Mouse (Mus musculus): ENCODE data around the gene Isx. TPM values are rescaled to one million over a fixed set of nuclear protein-coding genes. Genes with fewer than 3 reads are reported as not detected.

Isx gene
- polyA plus RNA-seq, 1 experiment from 2014 or later: not detected

DNA sequence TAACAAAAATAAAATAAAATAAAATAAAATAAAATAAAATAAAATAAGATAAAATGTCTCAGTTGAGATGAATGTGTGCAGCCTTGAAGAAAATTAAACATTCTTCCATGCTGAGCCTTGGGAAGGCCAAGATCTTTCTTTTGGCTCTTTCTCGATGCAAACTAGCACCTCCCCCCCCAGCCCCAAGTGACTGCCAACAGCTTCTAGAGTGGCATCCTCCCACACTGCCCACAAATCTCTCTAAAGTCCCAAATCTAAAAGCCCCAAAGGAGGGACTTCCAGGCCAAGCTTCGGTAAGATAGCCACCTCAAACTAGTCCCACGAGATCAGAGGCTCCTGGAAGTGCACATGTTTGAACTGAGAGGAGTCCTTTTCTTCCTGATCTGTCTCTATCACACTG lies 5.7 kb downstream of the Isx start:
- Histone ChIP-seq H3K27me3 (ENCODE audit: control insufficient read depth, insufficient read depth, low read length) (no peaks in the 10 kb centered on the region), H3K4me2 (replicated peaks; ENCODE audit: low read depth, low read length) (no peak overlapping the region), H3K9ac (ENCODE audit: low read depth, low read length) (no peak overlapping the region), H3K9me3 (ENCODE audit: control insufficient read depth, low read length) (no peaks in the 10 kb centered on the region), H3K36me3 (ENCODE audit: control insufficient read depth, insufficient read depth, low read length) (no peaks in the 10 kb centered on the region), H3K4me1 (ENCODE audit: control insufficient read depth, insufficient read depth, low read length) (no peaks in the 10 kb centered on the region), H3K4me3 (ENCODE audit: low read length) (no peak overlapping the region), H3K27ac (ENCODE audit: low read depth, low read length) (no peak overlapping the region)
- 68% methylated on average over 3 of the region's 3 CpGs for WGBS
- no peak for ATAC-seq (ENCODE audit: low FRiP score, low TSS enrichment)

DNA sequence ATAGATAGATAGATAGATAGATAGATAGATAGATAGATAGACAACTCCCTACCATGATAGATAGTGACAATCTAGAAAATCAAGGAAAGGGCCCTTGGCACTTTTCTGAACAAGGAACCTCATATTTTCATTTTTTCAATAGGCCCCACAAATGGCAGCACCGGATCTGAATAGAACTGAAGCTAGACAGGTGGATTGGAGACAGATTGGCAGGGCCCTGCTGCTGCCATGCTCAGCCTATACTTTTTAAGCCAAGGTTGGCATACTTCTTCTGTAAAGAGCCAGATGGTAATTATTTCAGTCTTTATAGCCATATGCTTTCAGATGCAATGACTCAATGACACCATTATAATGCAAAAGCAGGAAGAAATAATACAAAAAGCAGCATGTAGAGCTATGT lies 15.8 kb downstream of the Isx start:
- H3K27ac ChIP-seq (ENCODE audit: low read depth, low read length): no peak overlapping the region
- H3K4me3 ChIP-seq (ENCODE audit: low read length): no peak overlapping the region
- no peak for ATAC-seq (ENCODE audit: low FRiP score, low TSS enrichment)
- WGBS: 87% methylated on average over 1 of the region's 1 CpGs
- H3K4me2 ChIP-seq (replicated peaks; ENCODE audit: low read depth, low read length): no peak overlapping the region
- H3K4me1 ChIP-seq (ENCODE audit: control insufficient read depth, insufficient read depth, low read length): no peaks in the 10 kb centered on the region
- H3K9me3 ChIP-seq (ENCODE audit: control insufficient read depth, low read length): no peaks in the 10 kb centered on the region
- H3K9ac ChIP-seq (ENCODE audit: low read depth, low read length): no peak overlapping the region
- no peaks in the 10 kb centered on the region for H3K27me3 ChIP-seq (ENCODE audit: control insufficient read depth, insufficient read depth, low read length)
- H3K36me3 ChIP-seq (ENCODE audit: control insufficient read depth, insufficient read depth, low read length): no peaks in the 10 kb centered on the region

DNA sequence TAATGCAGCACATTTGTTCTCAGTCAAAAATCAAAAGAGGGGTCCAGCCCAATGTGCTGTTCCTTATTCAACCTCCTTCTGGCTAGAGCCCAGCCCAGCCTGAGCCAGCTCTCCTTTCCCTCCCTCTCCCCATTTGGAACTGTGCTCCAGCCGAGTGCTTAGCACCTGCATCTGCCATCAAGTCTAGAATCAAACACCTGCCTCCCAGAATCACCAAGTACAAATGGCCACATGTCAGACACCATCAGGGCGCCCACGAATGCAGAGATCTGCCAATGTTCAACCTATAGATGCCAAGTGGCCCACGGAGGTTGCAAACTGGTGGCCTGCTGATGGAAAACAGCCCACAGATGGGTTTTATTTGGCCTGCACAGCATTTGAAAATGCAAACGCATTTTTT lies 18.1 kb downstream of the Isx start:
- H3K9me3 ChIP-seq (ENCODE audit: control insufficient read depth, low read length): no peaks in the 10 kb centered on the region
- WGBS: 81% methylated on average over 5 of the region's 5 CpGs
- no peaks in the 10 kb centered on the region for H3K36me3 ChIP-seq (ENCODE audit: control insufficient read depth, insufficient read depth, low read length)
- H3K27me3 ChIP-seq (ENCODE audit: control insufficient read depth, insufficient read depth, low read length): no peaks in the 10 kb centered on the region
- H3K4me1 ChIP-seq (ENCODE audit: control insufficient read depth, insufficient read depth, low read length): no peaks in the 10 kb centered on the region
- no peak overlapping the region for H3K4me2 ChIP-seq (replicated peaks; ENCODE audit: low read depth, low read length)
- no peak overlapping the region for H3K9ac ChIP-seq (ENCODE audit: low read depth, low read length)
- H3K27ac ChIP-seq (ENCODE audit: low read depth, low read length): no peak overlapping the region
- no peak for ATAC-seq (ENCODE audit: low FRiP score, low TSS enrichment)
- H3K4me3 ChIP-seq (ENCODE audit: low read length): no peak overlapping the region

DNA sequence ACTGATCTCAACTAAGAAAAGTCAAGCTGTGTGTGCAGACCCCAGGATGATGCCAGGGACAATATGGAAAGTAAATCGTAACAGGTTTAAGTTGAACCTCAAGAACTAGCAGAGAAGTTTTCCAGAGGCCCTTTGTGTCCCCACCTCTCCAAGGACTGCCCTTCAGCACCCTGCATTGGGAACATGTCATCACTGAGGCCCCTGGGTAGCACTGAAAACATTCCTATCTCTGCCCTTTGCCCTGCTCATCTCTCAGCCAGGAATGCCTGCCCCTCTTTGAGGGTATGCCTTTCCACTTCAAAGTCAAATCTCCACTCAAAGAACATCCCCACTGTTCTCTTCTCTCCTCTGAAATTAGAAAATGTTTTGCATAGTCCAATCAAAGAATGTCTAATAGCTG lies 23.3 kb downstream of the Isx start:
- Histone ChIP-seq H3K36me3 (ENCODE audit: control insufficient read depth, insufficient read depth, low read length) (no peaks in the 10 kb centered on the region), H3K4me3 (ENCODE audit: low read length) (no peak overlapping the region), H3K27me3 (ENCODE audit: control insufficient read depth, insufficient read depth, low read length) (no peaks in the 10 kb centered on the region), H3K4me2 (replicated peaks; ENCODE audit: low read depth, low read length) (no peak overlapping the region), H3K9me3 (ENCODE audit: control insufficient read depth, low read length) (no peaks in the 10 kb centered on the region), H3K27ac (ENCODE audit: low read depth, low read length) (no peak overlapping the region), H3K4me1 (ENCODE audit: control insufficient read depth, insufficient read depth, low read length) (no peaks in the 10 kb centered on the region), H3K9ac (ENCODE audit: low read depth, low read length) (no peak overlapping the region)
- no peak for ATAC-seq (ENCODE audit: low FRiP score, low TSS enrichment)
- 89% methylated on average over 1 of the region's 1 CpGs for WGBS

DNA sequence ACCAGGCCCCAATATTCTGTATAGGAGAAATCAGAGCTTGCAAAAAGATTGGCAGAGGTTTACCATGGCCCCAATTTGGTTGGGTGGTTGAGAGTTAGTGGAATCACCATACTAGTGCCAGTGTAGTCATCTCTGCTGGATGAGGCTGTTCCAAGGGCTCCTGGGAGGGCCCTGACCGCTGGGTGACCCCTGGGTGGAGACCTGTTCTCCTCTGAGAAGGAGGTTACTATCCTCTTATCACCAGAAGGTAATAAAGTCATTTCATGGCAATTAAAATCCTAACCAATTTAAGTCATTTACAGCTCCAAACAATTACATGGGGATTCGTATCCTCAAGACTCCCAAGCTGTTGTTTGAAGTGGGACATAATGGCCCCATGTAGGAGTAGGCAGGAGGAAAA lies 24.3 kb downstream of the Isx start:
- Histone ChIP-seq H3K4me2 (replicated peaks; ENCODE audit: low read depth, low read length) (no peak overlapping the region), H3K4me1 (ENCODE audit: control insufficient read depth, insufficient read depth, low read length) (no peaks in the 10 kb centered on the region), H3K27me3 (ENCODE audit: control insufficient read depth, insufficient read depth, low read length) (no peaks in the 10 kb centered on the region), H3K9ac (ENCODE audit: low read depth, low read length) (no peak overlapping the region), H3K9me3 (ENCODE audit: control insufficient read depth, low read length) (no peaks in the 10 kb centered on the region), H3K27ac (ENCODE audit: low read depth, low read length) (no peak overlapping the region), H3K36me3 (ENCODE audit: control insufficient read depth, insufficient read depth, low read length) (no peaks in the 10 kb centered on the region), H3K4me3 (ENCODE audit: low read length) (no peak overlapping the region)
- ATAC-seq (ENCODE audit: low FRiP score, low TSS enrichment): no peak
- 20% methylated on average over 2 of the region's 2 CpGs for WGBS

DNA sequence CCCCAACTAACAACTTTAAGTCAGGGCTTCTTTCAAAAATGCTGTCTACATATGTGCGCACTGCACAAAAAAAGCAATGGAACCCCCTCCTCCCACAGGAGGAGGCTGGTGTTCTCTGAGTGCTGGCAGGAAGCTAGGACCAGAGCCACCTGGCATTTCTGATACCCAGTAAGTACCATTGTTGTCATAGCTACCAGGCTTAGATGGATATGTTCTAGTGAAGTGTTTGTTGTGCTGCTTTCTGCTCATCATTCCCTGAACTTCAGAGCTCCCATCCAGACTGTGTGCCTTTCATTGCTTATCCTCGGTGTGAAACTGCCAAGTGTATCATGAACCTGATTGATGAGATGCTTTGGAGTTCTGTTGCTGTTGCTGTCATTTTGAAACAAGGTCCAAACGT lies 26.8 kb downstream of the Isx start:
- Histone ChIP-seq H3K4me2 (replicated peaks; ENCODE audit: low read depth, low read length) (no peak overlapping the region), H3K9me3 (ENCODE audit: control insufficient read depth, low read length) (no peaks in the 10 kb centered on the region), H3K27me3 (ENCODE audit: control insufficient read depth, insufficient read depth, low read length) (no peaks in the 10 kb centered on the region), H3K36me3 (ENCODE audit: control insufficient read depth, insufficient read depth, low read length) (no peaks in the 10 kb centered on the region), H3K4me1 (ENCODE audit: control insufficient read depth, insufficient read depth, low read length) (no peaks in the 10 kb centered on the region), H3K4me3 (ENCODE audit: low read length) (no peak overlapping the region), H3K27ac (ENCODE audit: low read depth, low read length) (no peak overlapping the region), H3K9ac (ENCODE audit: low read depth, low read length) (no peak overlapping the region)
- ATAC-seq (ENCODE audit: low FRiP score, low TSS enrichment): no peak
- WGBS: 45% methylated on average over 3 of the region's 3 CpGs

DNA sequence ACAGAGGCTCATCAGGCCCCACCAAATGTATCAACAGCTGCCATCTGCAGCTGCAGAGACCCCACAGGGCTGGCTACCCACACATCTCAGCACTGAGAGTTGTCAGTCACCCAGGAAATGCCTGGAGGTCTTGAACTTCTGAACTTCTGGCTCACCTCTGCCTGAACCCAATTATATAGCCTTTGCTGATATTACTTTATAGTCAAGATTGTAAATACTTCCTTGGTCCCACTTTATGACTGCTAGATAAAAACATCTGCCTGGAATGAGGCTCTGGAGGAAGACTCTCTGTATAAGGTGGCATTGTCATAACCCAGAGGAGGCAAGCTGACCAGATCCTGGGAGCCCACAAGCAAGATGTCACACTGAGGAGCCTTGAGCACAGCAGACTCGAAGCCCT lies 28.8 kb downstream of the Isx start:
- Histone ChIP-seq H3K27me3 (ENCODE audit: control insufficient read depth, insufficient read depth, low read length) (no peaks in the 10 kb centered on the region), H3K4me3 (ENCODE audit: low read length) (no peak overlapping the region), H3K27ac (ENCODE audit: low read depth, low read length) (no peak overlapping the region), H3K9me3 (ENCODE audit: control insufficient read depth, low read length) (no peaks in the 10 kb centered on the region), H3K36me3 (ENCODE audit: control insufficient read depth, insufficient read depth, low read length) (no peaks in the 10 kb centered on the region), H3K4me2 (replicated peaks; ENCODE audit: low read depth, low read length) (no peak overlapping the region), H3K9ac (ENCODE audit: low read depth, low read length) (no peak overlapping the region), H3K4me1 (ENCODE audit: control insufficient read depth, insufficient read depth, low read length) (no peaks in the 10 kb centered on the region)
- no peak for ATAC-seq (ENCODE audit: low FRiP score, low TSS enrichment)
- whole genome bisulfite sequencing: 65% methylated on average over 1 of the region's 1 CpGs

DNA sequence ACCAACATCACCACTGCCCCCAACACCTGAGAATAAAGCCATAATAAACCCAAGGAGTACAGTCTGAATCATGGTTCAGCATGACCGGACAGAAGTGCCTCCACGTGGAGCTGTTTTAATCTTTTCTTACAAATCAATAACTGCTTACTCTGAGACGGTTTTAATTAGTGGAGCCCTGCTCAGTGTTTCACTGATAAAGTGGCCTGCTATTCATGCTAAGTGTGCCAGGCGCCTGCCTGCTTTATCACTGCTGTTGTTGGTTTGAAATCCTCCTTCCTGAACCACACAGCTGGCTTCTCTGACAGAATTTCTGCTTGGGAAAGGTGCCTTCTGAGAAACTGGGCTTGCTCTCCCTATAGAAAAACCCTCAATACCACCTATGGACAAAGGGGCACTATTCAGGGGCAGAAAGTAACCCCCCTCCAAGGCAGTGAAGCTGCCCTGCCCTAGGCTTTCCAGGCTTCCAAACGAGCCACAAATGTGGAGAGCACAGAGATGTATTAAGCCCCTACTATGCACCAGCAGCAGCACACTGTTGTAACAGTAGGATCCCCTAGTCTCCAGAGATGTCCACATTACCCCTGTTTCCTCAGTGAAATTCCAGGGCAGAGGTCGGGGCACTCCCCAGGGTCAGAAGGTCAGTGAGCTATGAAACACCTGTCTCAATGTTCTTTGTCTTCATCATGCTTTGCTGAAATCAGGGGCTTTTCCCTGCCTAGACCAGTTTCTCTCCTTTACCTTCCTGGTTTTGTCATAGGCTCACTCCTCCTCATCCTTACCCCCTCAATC lies 30.3 kb downstream of the Isx start:
- Histone ChIP-seq H3K4me1 (ENCODE audit: control insufficient read depth, insufficient read depth, low read length) (no peaks in the 10 kb centered on the region), H3K9ac (ENCODE audit: low read depth, low read length) (no peak overlapping the region), H3K27ac (ENCODE audit: low read depth, low read length) (no peak overlapping the region), H3K36me3 (ENCODE audit: control insufficient read depth, insufficient read depth, low read length) (no peaks in the 10 kb centered on the region), H3K4me2 (replicated peaks; ENCODE audit: low read depth, low read length) (no peak overlapping the region), H3K4me3 (ENCODE audit: low read length) (no peak overlapping the region), H3K9me3 (ENCODE audit: control insufficient read depth, low read length) (no peaks in the 10 kb centered on the region), H3K27me3 (ENCODE audit: control insufficient read depth, insufficient read depth, low read length) (no peaks in the 10 kb centered on the region)
- no peak for ATAC-seq (ENCODE audit: low FRiP score, low TSS enrichment)
- WGBS: 59% methylated on average over 6 of the region's 6 CpGs

DNA sequence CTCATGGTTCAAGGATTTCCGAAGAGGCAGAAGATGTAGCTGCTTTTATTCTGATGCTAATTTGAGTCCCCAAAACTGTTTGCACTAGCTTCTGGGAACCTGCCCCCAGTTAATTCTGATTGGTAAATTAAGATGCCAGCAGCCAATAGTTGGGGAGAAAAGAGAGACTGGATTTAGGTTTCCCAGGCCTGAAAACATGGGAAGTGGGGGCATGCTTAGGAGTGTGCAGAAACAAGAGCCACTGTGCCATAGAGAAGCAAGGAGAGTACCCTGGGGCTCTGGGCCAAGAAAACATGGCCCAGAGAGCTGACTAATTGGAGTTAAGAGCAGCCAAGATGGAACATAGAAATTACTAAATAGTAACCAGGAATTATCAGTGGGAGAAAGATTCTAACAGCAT lies 33.4 kb downstream of the Isx start:
- H3K36me3 ChIP-seq (ENCODE audit: control insufficient read depth, insufficient read depth, low read length): no peaks in the 10 kb centered on the region
- no peak overlapping the region for H3K4me3 ChIP-seq (ENCODE audit: low read length)
- no peak overlapping the region for H3K9ac ChIP-seq (ENCODE audit: low read depth, low read length)
- no peak for ATAC-seq (ENCODE audit: low FRiP score, low TSS enrichment)
- H3K4me1 ChIP-seq (ENCODE audit: control insufficient read depth, insufficient read depth, low read length): no peaks in the 10 kb centered on the region
- H3K4me2 ChIP-seq (replicated peaks; ENCODE audit: low read depth, low read length): no peak overlapping the region
- H3K27ac ChIP-seq (ENCODE audit: low read depth, low read length): no peak overlapping the region
- H3K9me3 ChIP-seq (ENCODE audit: control insufficient read depth, low read length): no peaks in the 10 kb centered on the region
- 43% methylated on average over 1 of the region's 1 CpGs for WGBS
- H3K27me3 ChIP-seq (ENCODE audit: control insufficient read depth, insufficient read depth, low read length): no peaks in the 10 kb centered on the region

All from kidney, embryonic 14.5 days (tissue).